Mouse (Mus musculus) forebrain, embryonic 14.5 days (tissue): ENCODE results near the gene Timm23. TPM values are rescaled to one million over a fixed set of nuclear protein-coding genes. Genes with fewer than 3 reads are reported as not detected.
"Not testable (repeated sequence)": the region's sequence is repeated elsewhere in the genome, so short reads cannot be mapped to it uniquely, and the experiment has no call there.

Experiments used
- ATAC-seq: fragments of 200-750 bp; cut with Nextera tagmentation; 2 replicates; pipeline ENCODE4 v1.8.0; 2017; ENCODE audit warnings: mild to moderate bottlenecking, moderate library complexity
- DNase-seq: peaks from one replicate; pipeline ENCODE4 v3.0.0-alpha.2; 2015; ENCODE audit warnings: low spot score
- H3K27ac ChIP-seq: fragments of 300-500 bp; sonication (generic); 2 replicates; pipeline ENCODE4 v1.5.1; 2014; ENCODE audit warnings: low read depth, mild to moderate bottlenecking, control low read depth, low read length, moderate library complexity
- H3K27me3 ChIP-seq: fragments of 300-500 bp; sonication (generic); replicated peaks from 2 replicates; pipeline ENCODE4 v1.6.1; 2014; ENCODE audit warnings: low read length, control low read depth, mixed read lengths; ENCODE audit not compliant: control insufficient read depth, insufficient read depth
- H3K36me3 ChIP-seq: fragments of 300-500 bp; sonication (generic); 2 replicates; pipeline ENCODE4 v1.6.1; 2014; ENCODE audit warnings: low read length, control low read depth; ENCODE audit not compliant: control insufficient read depth, insufficient read depth
- H3K4me1 ChIP-seq: fragments of 300-500 bp; sonication (generic); 2 replicates; pipeline ENCODE4 v1.6.1; 2014; ENCODE audit warnings: antibody characterized with exemption, low read length, control low read depth; ENCODE audit not compliant: control insufficient read depth, insufficient read depth
- H3K4me2 ChIP-seq: fragments of 300-500 bp; sonication (generic); 2 replicates; pipeline ENCODE4 v1.6.1; 2014; ENCODE audit warnings: mild to moderate bottlenecking, control low read depth, low read length
- H3K4me3 ChIP-seq: fragments of 300-500 bp; sonication (generic); 2 replicates; pipeline ENCODE4 v1.5.1; 2014; ENCODE audit warnings: low read depth, low read length, control low read depth
- H3K9ac ChIP-seq: fragments of 300-500 bp; sonication (generic); 2 replicates; pipeline ENCODE4 v1.6.1; 2014; ENCODE audit warnings: mild to moderate bottlenecking, low read length, control low read depth, moderate library complexity
- H3K9me3 ChIP-seq: fragments of 300-500 bp; sonication (generic); replicated peaks from 2 replicates; pipeline ENCODE4 v1.6.1; 2016; ENCODE audit warnings: low read length, control low read depth, mixed read lengths; ENCODE audit not compliant: control insufficient read depth
- WGBS: fragments of 180-500 bp; shearing (Covaris S2); extraction: QIAGEN DNeasy Blood & Tissue Kit; methylation state at CpG from one replicate; pipeline ENCODE4 v1.1.7; 2014; 5-methylcytosine and 5-hydroxymethylcytosine counted together
- polyA plus RNA-seq: library from polyadenylated mRNA; unstranded; fragments of >200 nt; fragmentation: Nextera tagmentation; extraction: Ambion mirVana; gene quantifications from 2 replicates; pipeline ENCODE4 v1.2.1, GENCODE M21; 2014

The Timm23 gene
- polyA plus RNA-seq, 1 experiment from 2014 or later, result 290 TPM

DNA sequence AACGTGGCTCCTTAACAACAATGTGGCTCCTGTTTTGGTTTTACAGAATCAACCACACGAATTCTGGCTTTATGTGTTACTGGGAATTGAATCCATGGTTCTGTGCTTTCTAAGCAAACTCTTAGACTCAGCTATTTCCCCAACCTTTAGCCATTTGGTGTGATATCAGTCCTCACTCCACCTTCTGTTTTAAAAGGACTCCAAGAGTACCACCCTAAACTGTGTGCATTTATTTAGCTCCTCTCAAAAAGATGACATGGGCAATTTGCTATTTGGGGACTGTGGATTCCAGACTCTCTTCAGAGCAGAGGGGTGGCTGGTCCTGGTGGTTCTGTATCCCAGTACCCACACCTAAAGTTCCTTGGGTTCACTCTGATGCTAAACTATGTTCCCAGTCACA lies 55.1 kb downstream of the Timm23 start:
- Histone ChIP-seq H3K36me3 (no peaks in the 10 kb centered on the region), H3K27ac (no peak overlapping the region), H3K9me3 (peaks cover 7% of the 10 kb centered on the region; the same call in 1 of the 2 replicates), H3K4me3 (no peak overlapping the region), H3K27me3 (no peaks in the 10 kb centered on the region), H3K9ac (no peak overlapping the region), H3K4me2 (no peak overlapping the region), H3K4me1 (no peaks in the 10 kb centered on the region)
- 75% methylated on average over 2 of the region's 2 CpGs for WGBS
- ATAC-seq (no peak), DNase-seq (no peak)

- DNase-seq (no peak), ATAC-seq (no peak)
- H3K4me2 ChIP-seq, result no peak overlapping the region
- no peaks in the 10 kb centered on the region for H3K27me3 ChIP-seq
- H3K4me1 ChIP-seq, result no peaks in the 10 kb centered on the region
- H3K9ac ChIP-seq, result no peak overlapping the region
- H3K4me3 ChIP-seq, result no peak overlapping the region
- H3K27ac ChIP-seq, result no peak overlapping the region
- H3K9me3 ChIP-seq, result peaks cover 7% of the 10 kb centered on the region; the same call in 1 of the 2 replicates
- no peaks in the 10 kb centered on the region for H3K36me3 ChIP-seq
- WGBS, result 86% methylated on average over 7 of the region's 7 CpGs
Measured at GRCm38 (mm10) chr14:32145809-32146511, 55.7 kb downstream of the Timm23 start.

DNA sequence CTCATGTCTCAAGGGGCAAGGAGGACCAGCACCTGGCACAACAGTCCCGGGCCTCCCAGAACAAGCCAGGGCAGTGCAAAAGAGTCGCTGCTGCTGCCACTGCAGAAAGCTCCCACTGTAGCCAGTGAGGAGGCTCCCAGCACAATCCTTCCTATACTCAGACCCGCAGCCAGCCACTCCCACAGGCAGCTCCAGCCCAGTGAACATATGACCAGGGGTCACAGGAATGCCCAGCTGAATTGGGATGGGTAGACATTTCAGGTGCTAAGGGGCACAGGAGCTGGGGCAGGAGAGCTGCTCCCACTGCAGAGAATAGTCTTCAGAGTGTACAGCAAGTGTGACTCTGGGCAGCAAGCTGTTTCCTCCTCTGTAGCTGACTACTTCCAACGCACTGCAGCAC lies 56.3 kb downstream of the Timm23 start:
- no peak for DNase-seq
- no peaks in the 10 kb centered on the region for H3K4me1 ChIP-seq
- H3K27me3 ChIP-seq, result no peaks in the 10 kb centered on the region
- no peaks in the 10 kb centered on the region for H3K36me3 ChIP-seq
- ATAC-seq, result no peak
- 70% methylated on average over 4 of the region's 4 CpGs for WGBS
- H3K9me3 ChIP-seq, result peaks cover 7% of the 10 kb centered on the region; the same call in 1 of the 2 replicates
- H3K9ac ChIP-seq, result no peak overlapping the region
- H3K4me3 ChIP-seq, result no peak overlapping the region
- no peak overlapping the region for H3K4me2 ChIP-seq
- H3K27ac ChIP-seq, result no peak overlapping the region

- no peaks in the 10 kb centered on the region for H3K27me3 ChIP-seq
- no peak for ATAC-seq
- no peak for DNase-seq
Measured at GRCm38 (mm10) chr14:32144734-32145133, 57.0 kb downstream of the Timm23 start.

DNA sequence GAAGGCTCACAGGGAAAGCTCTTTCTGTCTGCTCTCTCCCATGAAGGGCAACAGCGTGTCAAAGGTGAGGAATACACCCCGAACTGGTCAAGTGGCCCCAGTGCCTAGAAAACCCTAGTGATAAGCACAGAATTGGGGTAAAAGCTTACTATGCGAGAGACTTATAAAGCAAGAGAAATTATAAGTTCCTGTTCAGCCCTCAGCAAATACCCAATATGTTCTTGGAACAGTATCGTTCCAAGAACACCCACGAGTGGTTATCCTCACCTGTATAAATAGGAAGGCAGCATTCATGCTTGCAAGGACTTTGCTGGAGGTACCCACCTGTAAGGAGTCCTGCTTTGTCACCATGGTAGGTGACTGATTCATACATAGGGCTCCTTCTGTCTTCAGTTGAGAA lies 60.0 kb downstream of the Timm23 start, which contains the start of gene Msmb:
Gene Msmb, plus strand, starts transcription at position 301 of the 400 bp plus-strand sequence.
- 87% methylated on average over 5 of the region's 5 CpGs for WGBS
- H3K9me3 ChIP-seq, result no peaks in the 10 kb centered on the region
- H3K4me1 ChIP-seq, result no peaks in the 10 kb centered on the region
- H3K4me3 ChIP-seq, result no peak within 1 kb of the TSS
- no peaks in the 10 kb centered on the region for H3K27me3 ChIP-seq
- no peak within 1 kb of the TSS for H3K4me2 ChIP-seq
- no peaks in the 10 kb centered on the region for H3K36me3 ChIP-seq
- H3K27ac ChIP-seq, result no peak within 1 kb of the TSS
- DNase-seq (no peak), ATAC-seq (no peak)
- no peak within 1 kb of the TSS for H3K9ac ChIP-seq

More at GRCm38 (mm10) chr14:32144734-32145133, 57.0 kb downstream of the Timm23 start:
- H3K4me1 ChIP-seq, result no peaks in the 10 kb centered on the region
- peaks cover 7% of the 10 kb centered on the region; the same call in 1 of the 2 replicates for H3K9me3 ChIP-seq
- H3K9ac ChIP-seq, result no peak overlapping the region
- no peak overlapping the region for H3K4me2 ChIP-seq
- no peaks in the 10 kb centered on the region for H3K36me3 ChIP-seq
- H3K4me3 ChIP-seq, result no peak overlapping the region
- H3K27ac ChIP-seq, result no peak overlapping the region

DNA sequence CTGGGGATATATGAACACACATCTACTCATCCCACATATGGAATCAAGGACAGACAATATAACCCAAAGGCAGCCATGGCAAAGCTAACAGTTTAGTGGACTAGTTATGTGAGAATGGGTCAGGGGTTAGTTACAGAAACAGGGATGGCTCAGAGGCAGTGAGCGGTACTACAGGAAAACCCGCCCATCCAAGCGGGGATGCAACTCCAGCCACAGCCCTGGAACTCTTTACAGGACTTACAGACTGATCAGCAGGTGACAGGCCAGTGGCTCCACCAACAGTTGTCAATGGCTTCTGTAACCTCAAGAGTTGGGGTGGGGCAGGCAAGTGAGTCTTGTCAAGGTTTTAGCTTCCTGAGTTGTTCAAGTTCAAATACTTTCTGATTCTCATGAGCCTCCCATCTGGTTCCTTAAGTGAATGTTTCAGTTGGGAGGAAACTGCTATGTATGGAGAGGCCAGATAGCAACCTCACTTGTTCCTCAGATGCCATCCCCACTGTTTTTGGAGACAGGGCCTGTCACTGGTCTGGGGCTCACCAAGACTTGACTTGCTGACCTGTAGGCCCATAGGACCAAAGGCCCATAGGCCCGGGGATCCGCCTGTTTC lies 61.2 kb downstream of the Timm23 start:
- no peak overlapping the region for H3K4me2 ChIP-seq
- H3K36me3 ChIP-seq, result no peaks in the 10 kb centered on the region
- no peaks in the 10 kb centered on the region for H3K4me1 ChIP-seq
- H3K9me3 ChIP-seq, result no peaks in the 10 kb centered on the region
- no peak overlapping the region for H3K9ac ChIP-seq
- WGBS, result 80% methylated on average over 5 of the region's 5 CpGs
- ATAC-seq (no peak), DNase-seq (no peak)
- no peak overlapping the region for H3K4me3 ChIP-seq
- H3K27ac ChIP-seq, result no peak overlapping the region
- H3K27me3 ChIP-seq, result no peaks in the 10 kb centered on the region

- H3K4me2 ChIP-seq, H3K9me3 ChIP-seq, H3K9ac ChIP-seq, DNase-seq, ATAC-seq, H3K27ac ChIP-seq, H3K4me1 ChIP-seq, H3K36me3 ChIP-seq, H3K4me3 ChIP-seq, H3K27me3 ChIP-seq: not testable (repeated sequence)
- WGBS, result 82% methylated on average over 3 of the region's 3 CpGs
Measured at GRCm38 (mm10) chr14:32136467-32136866, 65.2 kb downstream of the Timm23 start.

- Histone ChIP-seq H3K4me2 (no peak overlapping the region), H3K9ac (no peak overlapping the region), H3K27ac (no peak overlapping the region), H3K36me3 (no peaks in the 10 kb centered on the region), H3K4me1 (no peaks in the 10 kb centered on the region), H3K27me3 (no peaks in the 10 kb centered on the region), H3K9me3 (no peaks in the 10 kb centered on the region), H3K4me3 (no peak overlapping the region)
- 76% methylated on average over 2 of the region's 2 CpGs for WGBS
- DNase-seq (no peak), ATAC-seq (no peak)
Measured at GRCm38 (mm10) chr14:32134293-32134692, 67.4 kb downstream of the Timm23 start.

GRCm38 (mm10) chr14:32131836-32132235 lies 69.9 kb downstream of the Timm23 start:
- Histone ChIP-seq H3K4me2 (no peak overlapping the region), H3K4me1 (no peaks in the 10 kb centered on the region), H3K36me3 (no peaks in the 10 kb centered on the region), H3K4me3 (no peak overlapping the region), H3K9me3 (no peaks in the 10 kb centered on the region), H3K27ac (no peak overlapping the region), H3K27me3 (no peaks in the 10 kb centered on the region), H3K9ac (no peak overlapping the region)
- DNase-seq, result no peak
- ATAC-seq, result no peak
- 92% methylated on average over 4 of the region's 4 CpGs for WGBS
